Mouse (Mus musculus) intestine, embryonic 14.5 days (tissue): ENCODE measurements around the gene Amer2. TPM values are rescaled to one million over a fixed set of nuclear protein-coding genes. Genes with fewer than 3 reads are reported as not detected.

ENCODE experiments used
- ATAC-seq: fragments of 200-750 bp; cut with Nextera tagmentation; replicated peaks from 2 replicates; pipeline ENCODE4 v1.8.0; 2017; ENCODE audit warnings: low read depth, moderate number of reproducible peaks, moderate TSS enrichment, moderate library complexity; ENCODE audit not compliant: low FRiP score, low TSS enrichment
- DNase-seq: peaks from one replicate; pipeline ENCODE4 v3.0.0-alpha.2; 2018; ENCODE audit warnings: low spot score
- H3K27ac ChIP-seq: fragments of 300-500 bp; sonication (generic); 2 replicates; pipeline ENCODE4 v1.5.1; 2014; ENCODE audit warnings: low read depth, mild to moderate bottlenecking, control low read depth
- H3K27me3 ChIP-seq: fragments of 300-500 bp; sonication (generic); replicated peaks from 2 replicates; pipeline ENCODE4 v1.6.1; 2014; ENCODE audit warnings: low read length, control low read depth; ENCODE audit not compliant: control insufficient read depth, insufficient read depth
- H3K36me3 ChIP-seq: fragments of 300-500 bp; sonication (generic); 2 replicates; pipeline ENCODE4 v1.6.1; 2014; ENCODE audit warnings: low read length, control low read depth; ENCODE audit not compliant: control insufficient read depth, insufficient read depth
- H3K4me1 ChIP-seq: fragments of 300-500 bp; sonication (generic); replicated peaks from 2 replicates; pipeline ENCODE4 v1.6.1; 2014; ENCODE audit warnings: low read length, control low read depth, mixed read lengths; ENCODE audit not compliant: control insufficient read depth, insufficient read depth
- H3K4me2 ChIP-seq: fragments of 300-500 bp; sonication (generic); 2 replicates; pipeline ENCODE4 v1.6.1; 2014; ENCODE audit warnings: low read length
- H3K4me3 ChIP-seq: fragments of 300-500 bp; sonication (generic); 2 replicates; pipeline ENCODE4 v1.5.1; 2014; ENCODE audit warnings: low read depth, low read length, control low read depth, mixed read lengths
- H3K9ac ChIP-seq: fragments of 300-500 bp; sonication (generic); 2 replicates; pipeline ENCODE4 v1.6.1; 2014; ENCODE audit warnings: mild to moderate bottlenecking, low read length
- H3K9me3 ChIP-seq: fragments of 300-500 bp; sonication (generic); 2 replicates; pipeline ENCODE4 v1.6.1; 2016; ENCODE audit warnings: low read length, control low read depth; ENCODE audit not compliant: control insufficient read depth
- WGBS: fragments of 180-500 bp; shearing (Covaris S2); extraction: QIAGEN DNeasy Blood & Tissue Kit; methylation state at CpG from one replicate; pipeline ENCODE4 v1.1.7; 2014; 5-methylcytosine and 5-hydroxymethylcytosine counted together
- polyA plus RNA-seq: library from polyadenylated mRNA; unstranded; fragments of >200 nt; fragmentation: Nextera tagmentation; extraction: Ambion mirVana; gene quantifications from 2 replicates; pipeline ENCODE4 v1.2.1, GENCODE M21; 2014

Gene Amer2
- polyA plus RNA-seq, 1 experiment from 2014 or later = 1.5 TPM

GRCm38 (mm10) chr14:60383816-60384215 is 10.8 kb downstream of the Amer2 start:
- no peak for ATAC-seq

GRCm38 (mm10) chr14:60384269-60384668 is 11.2 kb downstream of the Amer2 start:
- Histone ChIP-seq H3K27ac (no peak overlapping the region), H3K4me3 (no peak overlapping the region), H3K27me3 (peaks cover 10% of the 10 kb centered on the region), H3K9me3 (no peaks in the 10 kb centered on the region), H3K4me2 (no peak overlapping the region), H3K36me3 (no peaks in the 10 kb centered on the region), H3K4me1 (no peaks in the 10 kb centered on the region), H3K9ac (no peak overlapping the region)
- DNase-seq = no peak
- no peak for ATAC-seq
- 85% methylated on average over 7 of the region's 7 CpGs for WGBS

More at GRCm38 (mm10) chr14:60383816-60384215, 10.8 kb downstream of the Amer2 start:
- Histone ChIP-seq H3K27ac (no peak overlapping the region), H3K36me3 (no peaks in the 10 kb centered on the region), H3K4me3 (no peak overlapping the region), H3K9ac (no peak overlapping the region), H3K4me2 (no peak overlapping the region), H3K4me1 (no peaks in the 10 kb centered on the region), H3K9me3 (no peaks in the 10 kb centered on the region), H3K27me3 (peaks cover 14% of the 10 kb centered on the region)
- 77% methylated on average over 7 of the region's 7 CpGs for whole genome bisulfite sequencing
- no peak for DNase-seq

- H3K4me3 ChIP-seq = no peak overlapping the region
- 52% methylated on average over 6 of the region's 6 CpGs for WGBS
- no peak overlapping the region for H3K4me2 ChIP-seq
- no peaks in the 10 kb centered on the region for H3K36me3 ChIP-seq
- ATAC-seq (no peak), DNase-seq (no peak)
- no peaks in the 10 kb centered on the region for H3K4me1 ChIP-seq
- no peaks in the 10 kb centered on the region for H3K9me3 ChIP-seq
- no peak overlapping the region for H3K9ac ChIP-seq
- H3K27me3 ChIP-seq = peaks cover 1% of the 10 kb centered on the region; the same call in 1 of the 2 replicates
- no peak overlapping the region for H3K27ac ChIP-seq
Measured at GRCm38 (mm10) chr14:60385079-60385643, 12.1 kb downstream of the Amer2 start.

DNA sequence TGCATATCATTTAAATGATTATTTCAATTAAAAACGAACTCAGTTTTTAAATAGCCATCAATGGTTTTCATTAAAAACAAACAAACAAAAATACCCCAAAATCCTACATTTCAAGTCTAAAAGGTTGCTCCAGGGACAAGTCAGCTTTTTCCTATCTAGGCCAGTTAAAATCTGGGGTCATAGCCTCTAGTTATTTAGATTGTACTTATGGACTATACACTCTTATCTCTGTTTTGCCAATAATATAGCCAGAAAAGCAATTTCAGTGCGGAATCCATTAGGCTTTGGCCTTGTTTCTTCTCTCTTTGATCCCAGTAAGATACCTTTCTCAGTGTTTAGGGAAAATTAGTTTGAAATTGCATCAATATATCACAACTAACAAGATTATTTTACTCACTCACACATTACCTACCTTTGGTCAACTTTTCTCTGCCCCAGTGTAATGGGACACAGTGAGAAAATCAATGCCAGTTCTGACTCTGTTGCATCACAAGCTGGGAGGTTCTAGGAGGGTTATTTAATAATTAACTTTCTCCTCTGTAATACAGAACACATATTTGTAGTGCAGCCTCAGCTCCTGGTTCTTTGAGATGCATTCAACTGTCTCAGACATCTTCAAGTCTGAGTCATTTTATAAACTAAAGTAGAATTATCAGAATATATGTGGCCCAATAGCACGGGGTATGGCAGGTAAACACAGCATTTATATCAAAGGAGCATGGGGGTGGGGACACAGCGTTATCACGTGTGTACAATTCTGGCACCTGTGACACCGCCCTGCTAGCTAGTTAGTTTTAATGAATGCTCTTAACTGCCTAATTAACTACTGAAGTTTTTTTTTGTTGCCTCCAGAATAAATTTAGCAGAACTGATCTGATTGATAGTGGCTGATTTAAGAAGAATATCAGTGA is 13.8 kb downstream of the Amer2 start:
- Histone ChIP-seq H3K27ac (no peak overlapping the region), H3K4me3 (no peak overlapping the region), H3K27me3 (no peaks in the 10 kb centered on the region), H3K4me1 (no peaks in the 10 kb centered on the region), H3K4me2 (peak overlapping the region; percentile 13; the same call in 1 of the 2 replicates), H3K36me3 (no peaks in the 10 kb centered on the region), H3K9ac (no peak overlapping the region), H3K9me3 (no peaks in the 10 kb centered on the region)
- no peak for DNase-seq
- ATAC-seq = peak; percentile 43; the same call in 1 of the 2 replicates
- WGBS = 65% methylated on average over 6 of the region's 6 CpGs

DNA sequence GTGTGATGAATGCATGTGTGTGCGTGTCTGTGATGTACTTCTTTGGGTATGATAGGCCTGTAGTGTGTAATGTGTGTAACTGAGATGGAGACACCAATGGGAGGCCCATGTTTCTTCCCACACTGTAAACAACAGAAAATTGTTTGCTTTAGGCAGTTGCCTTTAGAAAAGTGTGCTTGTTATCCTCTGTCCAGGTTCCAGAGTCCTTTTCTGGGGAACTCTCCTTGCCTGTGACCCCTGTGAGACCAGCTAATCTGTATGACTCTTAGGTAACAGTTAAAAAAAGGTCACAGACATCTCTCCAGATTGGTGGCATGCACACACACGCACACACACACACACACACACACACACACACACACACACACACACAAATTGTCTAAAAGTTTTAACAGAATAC is 15.3 kb downstream of the Amer2 start:
- no peak overlapping the region for H3K4me2 ChIP-seq
- no peak for DNase-seq
- H3K9ac ChIP-seq = no peak overlapping the region
- no peaks in the 10 kb centered on the region for H3K27me3 ChIP-seq
- no peak for ATAC-seq
- no peaks in the 10 kb centered on the region for H3K9me3 ChIP-seq
- no peak overlapping the region for H3K27ac ChIP-seq
- 78% methylated on average over 2 of the region's 2 CpGs for WGBS
- no peaks in the 10 kb centered on the region for H3K36me3 ChIP-seq
- no peak overlapping the region for H3K4me3 ChIP-seq
- H3K4me1 ChIP-seq = no peaks in the 10 kb centered on the region

DNA sequence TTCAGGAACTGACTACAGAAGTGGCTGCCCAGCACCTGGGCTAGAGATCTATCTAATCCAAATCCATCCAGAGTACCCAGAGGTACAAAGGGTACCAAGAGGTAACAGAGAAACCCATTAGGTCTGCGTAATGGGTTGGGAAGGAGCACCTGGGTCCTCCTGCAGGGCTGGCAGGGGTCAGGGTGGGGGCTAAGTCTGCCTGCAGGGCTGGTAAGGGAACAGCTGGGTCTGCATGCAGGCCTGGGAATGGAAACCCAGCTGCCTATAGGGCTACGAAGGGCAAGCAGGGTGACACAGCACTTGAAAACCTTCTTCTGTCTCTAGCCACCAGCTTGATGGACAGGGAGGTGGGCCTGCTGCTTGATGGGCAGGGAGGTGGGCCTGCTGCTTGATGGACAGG is 19.1 kb downstream of the Amer2 start:
- Histone ChIP-seq H3K9me3 (no peaks in the 10 kb centered on the region), H3K4me3 (no peak overlapping the region), H3K27ac (no peak overlapping the region), H3K27me3 (no peaks in the 10 kb centered on the region), H3K9ac (no peak overlapping the region), H3K4me1 (no peaks in the 10 kb centered on the region), H3K4me2 (no peak overlapping the region), H3K36me3 (no peaks in the 10 kb centered on the region)
- 76% methylated on average over 2 of the region's 2 CpGs for WGBS
- no peak for DNase-seq
- ATAC-seq = no peak

DNA sequence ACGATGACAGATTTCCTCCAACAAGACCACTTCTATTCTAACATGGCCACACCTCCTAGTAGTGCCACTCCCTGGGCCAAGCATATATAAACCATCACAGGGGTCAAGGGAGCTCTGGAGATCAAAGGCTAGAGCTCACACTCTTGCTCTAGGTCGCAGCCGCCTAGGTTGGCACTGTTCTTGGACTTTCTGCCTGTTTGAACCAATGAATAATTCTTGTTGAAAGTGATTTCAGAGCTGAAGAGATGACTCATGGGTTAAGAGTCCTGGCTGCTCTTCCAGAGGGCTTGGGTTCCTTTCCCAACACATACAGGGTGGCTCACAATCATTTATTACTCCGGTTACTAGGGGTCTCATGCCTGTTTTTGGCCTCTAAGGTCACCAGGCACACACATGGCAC is 24.3 kb downstream of the Amer2 start:
- Histone ChIP-seq H3K4me1 (no peaks in the 10 kb centered on the region; the same call in 1 of the 2 replicates), H3K36me3 (no peaks in the 10 kb centered on the region), H3K4me2 (no peak overlapping the region), H3K9me3 (no peaks in the 10 kb centered on the region), H3K9ac (no peak overlapping the region), H3K27me3 (no peaks in the 10 kb centered on the region), H3K4me3 (no peak overlapping the region), H3K27ac (no peak overlapping the region)
- no peak for ATAC-seq
- no peak for DNase-seq
- 83% methylated on average over 4 of the region's 4 CpGs for WGBS

DNA sequence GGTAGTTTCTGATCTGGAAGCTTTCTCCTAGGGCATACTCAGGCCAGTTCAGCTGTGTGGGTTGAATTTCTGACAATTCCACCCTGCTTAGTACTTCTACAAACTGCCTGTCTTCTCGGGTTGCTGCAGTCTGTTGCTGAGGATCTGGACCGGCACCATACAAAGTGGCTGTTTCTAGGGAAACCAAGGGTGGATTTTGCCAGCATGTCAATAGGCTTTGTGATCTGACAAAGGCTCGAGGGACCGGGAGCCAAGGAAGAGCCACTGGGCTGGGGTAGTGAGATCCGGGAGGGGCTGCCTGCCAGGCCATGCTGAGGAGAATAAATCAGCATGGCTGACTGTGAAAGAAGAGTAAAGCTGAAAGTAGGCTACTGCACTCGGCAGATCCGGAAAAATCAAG is 25.8 kb downstream of the Amer2 start:
- Histone ChIP-seq H3K9ac (no peak overlapping the region), H3K4me3 (no peak overlapping the region), H3K9me3 (no peaks in the 10 kb centered on the region), H3K4me2 (no peak overlapping the region), H3K4me1 (no peaks in the 10 kb centered on the region; the same call in 1 of the 2 replicates), H3K27ac (no peak overlapping the region), H3K36me3 (no peaks in the 10 kb centered on the region), H3K27me3 (no peaks in the 10 kb centered on the region)
- ATAC-seq (no peak), DNase-seq (no peak)
- 40% methylated on average over 7 of the region's 7 CpGs for WGBS
